Mouse (Mus musculus): ENCODE results near the gene Zbtb20.

Gene Zbtb20

DNA sequence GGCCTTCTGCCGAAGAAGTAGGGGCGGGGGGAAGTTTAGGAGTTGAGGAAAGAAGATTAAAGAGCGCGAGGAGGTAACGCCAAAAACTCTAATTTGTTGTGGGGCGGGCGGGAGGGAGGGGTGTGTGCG lies at the start of gene Zbtb20:
TSS of gene Zbtb20 (plus strand) at position 30 of the 129 bp plus-strand sequence.
- no peak for DNase-seq (ENCODE audit: low spot score in 2 of 2)

DNA sequence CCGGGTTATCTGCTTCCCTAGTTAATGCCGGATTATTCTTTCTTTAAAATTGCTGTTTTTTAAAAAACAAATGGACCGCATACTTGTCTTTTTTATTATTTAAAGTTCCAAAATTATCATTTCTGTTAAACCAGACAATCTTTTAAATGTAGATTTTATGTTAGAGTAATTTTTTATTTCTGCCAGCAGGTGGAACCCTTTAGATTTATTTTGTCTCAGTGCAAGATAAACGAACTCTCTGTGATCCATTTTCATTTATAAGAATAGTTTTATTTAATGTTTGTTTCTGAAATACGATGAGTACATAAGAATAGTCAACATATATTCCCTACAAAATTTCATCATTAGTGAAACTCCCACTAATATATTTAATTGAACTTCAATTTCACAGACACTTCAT lies 39.7 kb upstream of the Zbtb20 start:
- no peak for DNase-seq (ENCODE audit: low spot score in 2 of 2)

DNA sequence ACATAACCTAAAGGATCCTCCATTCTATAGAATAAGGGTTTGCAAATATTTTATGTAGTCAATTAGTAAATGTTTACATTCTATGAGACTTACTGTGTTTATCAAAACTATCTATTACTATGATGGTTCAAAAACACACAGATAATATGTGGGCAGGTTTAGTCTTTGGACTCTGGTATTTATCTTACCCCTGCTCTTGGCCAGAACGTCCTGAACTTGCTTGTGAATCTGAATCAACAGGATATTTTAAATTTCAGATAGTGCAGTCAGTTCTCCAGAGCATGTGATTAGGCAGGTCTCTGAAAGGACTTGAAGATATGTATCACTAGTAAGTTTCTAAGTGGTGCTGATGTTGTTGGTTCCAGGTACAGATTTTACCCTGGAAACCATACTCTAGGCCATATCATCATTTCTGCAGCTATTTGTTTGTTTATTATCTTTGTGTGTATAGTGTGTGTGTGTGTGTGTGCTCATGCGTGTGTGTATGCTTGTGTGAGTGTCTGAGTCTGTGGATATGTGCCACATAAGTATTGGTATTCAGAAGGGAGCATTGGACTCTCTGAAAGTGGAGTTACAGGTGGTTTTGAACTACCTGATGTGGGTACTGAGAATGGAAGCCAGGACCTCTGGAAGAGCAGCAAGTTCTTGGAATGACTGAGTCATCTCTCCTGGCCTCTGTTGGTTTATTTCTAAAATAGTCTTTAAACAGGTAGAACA lies 39.1 kb upstream of the Zbtb20 start:
- DNase-seq (ENCODE audit: low spot score in 2 of 2): no peak

DNA sequence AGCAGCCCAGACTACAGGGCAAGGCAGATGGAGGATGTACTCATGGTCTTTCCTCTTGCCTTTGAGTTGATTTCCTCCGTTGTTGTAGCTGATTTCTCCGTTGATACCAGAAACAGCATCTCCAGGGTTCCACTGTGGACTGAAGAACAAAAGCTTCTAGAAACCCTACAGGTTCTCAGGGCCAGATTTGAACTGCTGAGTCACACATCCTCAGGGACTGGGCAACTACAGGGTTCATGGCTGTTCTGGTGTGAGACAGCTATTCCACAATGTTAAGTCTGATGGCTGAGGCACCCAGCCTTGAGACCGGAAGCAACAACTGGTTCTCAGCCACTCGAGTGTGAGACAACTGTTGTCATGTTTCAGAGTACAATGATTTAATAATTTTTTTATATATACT lies 37.5 kb upstream of the Zbtb20 start:
- no peak for DNase-seq (ENCODE audit: low spot score in 2 of 2)

DNA sequence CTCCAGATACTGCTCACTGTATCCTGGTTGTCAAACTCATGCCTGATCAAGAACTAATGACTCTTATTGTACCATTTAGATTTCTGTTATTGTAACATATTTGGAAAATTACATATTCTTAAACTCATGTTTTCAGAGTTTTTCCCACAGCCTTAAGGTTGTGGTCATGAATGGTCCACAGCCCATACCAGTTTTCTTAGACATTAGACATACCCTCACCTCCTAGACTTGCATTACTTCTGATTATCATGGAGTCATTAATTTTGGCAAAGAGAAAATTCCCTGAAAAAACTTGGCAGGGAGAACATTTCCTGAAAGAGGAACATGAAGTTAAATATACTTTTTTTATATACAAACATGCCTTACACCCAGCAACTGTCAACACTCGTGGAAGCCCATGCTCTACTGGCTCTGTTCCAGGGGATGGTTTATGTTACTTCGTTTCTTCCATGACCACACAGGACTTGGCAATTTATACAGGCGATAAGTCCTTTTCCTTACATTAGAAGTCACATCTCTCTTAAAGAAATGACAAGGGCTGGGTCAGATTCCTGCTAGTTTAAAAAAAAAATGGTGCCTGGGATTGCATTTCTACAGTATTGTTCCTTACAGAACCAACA lies 18.0 kb upstream of the Zbtb20 start:
- no peak for DNase-seq (ENCODE audit: low spot score in 2 of 2)

DNA sequence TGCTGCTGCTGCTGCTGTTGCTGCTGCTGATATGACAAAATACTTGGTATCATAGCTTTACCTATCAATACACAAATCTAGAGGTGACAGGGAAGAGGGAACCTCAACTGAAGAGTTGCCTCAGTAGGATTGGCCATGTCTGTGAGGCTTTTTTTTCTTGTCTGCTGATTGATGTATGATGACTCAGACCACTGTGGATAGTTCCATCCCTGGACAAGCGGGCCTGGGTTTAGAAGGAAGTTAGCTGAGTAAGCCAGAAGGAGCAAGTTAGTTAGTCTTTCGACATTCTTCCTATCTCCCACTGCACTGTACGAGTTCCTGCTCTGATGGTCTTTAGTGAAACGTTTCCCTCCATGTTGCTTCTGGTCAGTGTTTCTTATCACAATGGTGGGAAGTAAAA lies 16.4 kb upstream of the Zbtb20 start:
- DNase-seq (ENCODE audit: low spot score in 2 of 2): no peak

DNA sequence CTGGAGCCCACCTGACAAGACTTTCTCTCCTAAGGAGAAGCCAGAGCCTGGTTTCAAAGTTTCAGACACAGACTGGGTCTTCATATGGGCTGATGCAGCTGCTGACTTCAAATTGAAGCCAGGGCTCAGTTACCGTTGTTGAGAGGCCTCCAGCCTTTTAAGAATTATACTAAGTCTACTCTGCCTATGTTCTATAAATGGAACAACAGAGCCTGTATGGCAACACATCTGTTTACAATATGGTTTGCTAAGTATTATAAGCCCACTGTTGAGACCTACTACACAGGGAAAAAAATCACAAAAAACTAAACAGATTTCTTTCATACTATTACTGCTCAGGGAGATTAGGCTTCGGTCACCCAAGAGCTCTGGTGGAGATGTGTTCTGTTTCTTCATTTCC lies 12.4 kb upstream of the Zbtb20 start:
- DNase-seq (ENCODE audit: low spot score in 2 of 2): no peak

DNA sequence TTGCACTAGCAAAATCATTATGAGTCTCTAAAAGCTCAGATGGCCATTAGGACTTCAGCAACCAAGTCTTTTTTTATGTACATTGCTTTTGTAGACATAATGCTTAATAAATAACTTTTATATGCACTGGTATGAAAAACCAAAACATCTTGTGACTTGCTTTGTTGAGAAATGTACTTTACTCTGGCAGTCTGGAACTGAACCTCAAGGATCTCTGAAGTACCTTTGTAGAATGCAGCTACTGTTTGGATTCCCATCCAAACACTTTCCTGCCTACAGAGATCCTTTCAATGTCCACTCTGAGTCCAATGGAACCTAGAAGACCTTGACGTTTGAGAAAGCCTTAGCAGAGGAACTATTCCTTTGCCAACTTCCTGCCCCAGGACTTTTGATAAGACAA lies 9.6 kb upstream of the Zbtb20 start:
- DNase-seq (ENCODE audit: low spot score in 2 of 2): no peak

DNA sequence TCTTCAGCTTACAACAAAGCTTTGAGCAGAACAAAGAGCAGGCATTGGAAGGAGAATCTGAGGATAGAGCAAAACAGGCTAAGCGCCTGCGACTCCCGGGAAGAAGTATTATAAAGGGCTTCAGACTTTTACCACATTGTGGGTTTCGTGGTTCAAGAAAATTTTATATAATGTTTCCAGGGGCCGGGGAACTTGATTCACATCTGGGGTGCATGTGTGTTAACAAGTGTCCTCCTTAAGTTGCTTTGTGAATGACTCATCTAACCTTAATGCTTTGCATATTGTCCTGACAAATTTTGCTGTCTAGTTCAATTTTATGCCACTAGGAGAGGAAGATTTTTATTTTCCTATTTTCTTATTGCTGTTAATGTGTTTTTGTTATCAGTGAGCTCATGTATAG lies 3.6 kb upstream of the Zbtb20 start:
- DNase-seq (ENCODE audit: low spot score in 2 of 2): no peak

DNA sequence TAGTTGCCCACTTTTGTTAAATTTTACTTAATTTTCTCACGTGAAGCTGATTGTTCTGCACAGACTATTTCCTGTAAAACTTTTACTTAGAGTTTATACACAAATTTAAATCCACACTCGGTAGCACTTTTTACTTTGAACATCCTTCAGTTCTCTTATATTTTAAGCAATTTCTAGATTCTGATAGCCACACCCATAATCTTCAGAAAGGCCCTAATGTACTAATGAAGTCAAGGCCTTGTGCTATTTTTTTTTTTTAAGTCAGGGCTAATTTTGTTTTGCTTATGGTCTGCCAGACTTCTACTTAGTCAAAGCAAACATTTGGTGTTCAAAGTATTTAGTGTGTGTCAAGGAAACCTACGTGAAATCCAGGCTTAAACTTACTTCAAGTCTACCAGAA lies 1.7 kb upstream of the Zbtb20 start:
- DNase-seq (ENCODE audit: low spot score in 2 of 2): no peak

DNA sequence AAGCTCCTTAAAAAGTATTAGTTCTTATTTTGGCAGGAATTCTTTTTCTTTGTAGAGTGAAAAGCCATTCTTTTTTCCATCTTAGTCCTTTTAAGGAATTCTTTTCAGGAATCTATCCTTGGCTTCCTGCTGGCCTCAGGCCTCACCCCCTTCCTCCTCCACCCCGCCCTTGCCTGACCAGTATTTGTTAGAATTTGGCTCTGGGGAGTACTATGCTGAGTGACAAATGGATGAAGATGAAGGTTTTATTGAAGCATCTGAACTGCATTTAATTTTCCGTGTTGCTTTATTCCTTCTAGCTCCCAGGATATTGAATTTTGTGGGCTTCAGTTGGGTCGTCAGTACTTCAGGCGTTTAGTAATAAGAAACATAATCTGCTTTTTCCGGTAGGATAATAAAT lies 1.2 kb upstream of the Zbtb20 start:
- DNase-seq (ENCODE audit: low spot score in 2 of 2): peak; percentile 36 to 37

DNA sequence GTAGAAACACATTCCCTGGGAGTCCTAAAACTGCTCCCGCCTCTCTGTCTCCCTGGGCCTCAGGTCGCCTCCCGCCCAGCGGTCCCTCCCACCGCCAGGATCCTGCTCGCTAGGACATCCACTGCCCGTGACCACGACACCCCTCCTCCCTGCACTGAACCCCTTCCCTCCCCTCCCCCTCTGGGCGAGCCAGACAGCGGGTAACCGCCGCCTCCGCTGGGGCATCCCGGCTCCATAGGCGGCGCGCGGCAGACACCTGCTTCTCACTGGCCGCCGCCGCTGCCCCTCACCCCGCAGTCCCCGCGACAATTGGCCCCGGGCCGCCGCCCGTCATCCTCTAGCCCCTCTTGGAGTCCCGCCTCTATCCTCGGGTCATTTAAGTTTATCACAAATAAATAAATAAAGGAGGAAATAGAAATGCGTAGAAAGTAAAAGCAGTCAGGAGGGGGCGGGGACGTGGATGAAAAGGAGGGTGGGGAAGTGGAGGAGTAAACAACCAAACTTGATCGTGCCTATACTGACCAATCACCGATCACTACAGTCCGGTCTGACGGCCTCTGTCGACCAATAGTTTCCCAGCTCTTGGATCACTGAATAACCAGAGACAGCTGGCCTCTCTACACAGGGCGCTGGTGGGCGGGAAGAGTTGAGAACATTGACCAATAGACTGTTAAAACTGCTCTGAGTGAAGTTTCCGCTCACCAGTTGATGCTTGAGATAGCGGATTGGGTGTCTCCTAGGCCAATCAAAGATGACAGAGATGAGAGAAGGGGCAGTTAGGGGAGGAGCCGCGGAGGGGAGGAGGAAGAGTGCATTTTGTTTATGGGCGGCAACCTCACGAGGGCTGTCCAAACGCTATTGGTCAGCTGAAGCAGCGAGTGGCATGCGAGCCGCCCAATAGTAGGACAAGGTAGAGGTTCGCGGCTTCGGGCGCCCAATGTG lies 500 bp upstream of the Zbtb20 start:
- DNase-seq (ENCODE audit: low spot score in 2 of 2): peak; percentile 99 to 100

DNA sequence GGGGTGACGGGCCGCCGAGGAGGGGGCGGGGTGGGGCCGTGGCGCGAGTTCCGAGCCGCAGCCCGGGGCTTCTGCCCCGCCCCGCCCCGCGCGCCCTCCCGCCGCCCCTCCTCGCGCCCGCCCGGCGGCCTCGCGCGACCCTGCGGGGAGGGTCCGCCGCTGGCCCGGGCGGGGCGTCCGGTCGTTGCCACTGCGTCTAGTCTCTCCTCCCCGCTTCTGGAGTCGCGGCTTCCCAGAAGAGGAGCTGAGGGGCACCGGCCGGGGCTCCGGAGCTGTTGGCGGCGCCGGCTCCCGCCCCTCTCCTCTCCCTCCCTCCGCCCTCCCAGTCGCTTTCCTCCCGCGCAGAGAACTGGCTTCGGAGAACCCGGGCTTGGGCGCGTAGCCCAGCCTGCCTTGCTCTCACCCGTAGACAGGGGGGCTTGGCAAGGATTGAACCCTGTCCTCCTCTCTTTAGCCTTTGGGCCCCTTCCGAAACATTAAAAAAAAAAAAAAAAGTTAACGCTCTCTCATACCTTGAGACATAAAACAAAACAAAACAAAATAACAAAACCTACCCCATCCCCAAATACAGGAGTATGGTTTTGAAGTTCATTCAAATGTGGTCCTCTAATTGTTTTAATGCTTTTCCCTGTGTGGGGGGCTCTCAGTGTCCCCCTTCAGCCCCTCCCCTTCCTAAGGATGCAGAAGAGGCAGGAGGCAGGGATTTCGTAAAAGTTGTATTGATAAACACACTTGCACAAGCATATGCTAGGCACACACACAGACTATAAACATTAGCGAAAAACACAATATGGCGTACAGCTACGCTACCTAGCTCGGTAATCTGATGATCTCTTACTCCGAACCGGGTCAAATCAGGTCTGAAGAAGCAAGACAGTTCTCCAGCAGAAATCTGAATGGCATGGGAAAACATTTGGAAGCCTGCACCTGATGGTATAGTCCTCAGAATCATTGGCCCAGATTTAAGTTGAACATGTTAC lies 630 bp downstream of the Zbtb20 start:
- DNase-seq (ENCODE audit: low spot score in 2 of 2): peak; percentile 79 to 80

DNA sequence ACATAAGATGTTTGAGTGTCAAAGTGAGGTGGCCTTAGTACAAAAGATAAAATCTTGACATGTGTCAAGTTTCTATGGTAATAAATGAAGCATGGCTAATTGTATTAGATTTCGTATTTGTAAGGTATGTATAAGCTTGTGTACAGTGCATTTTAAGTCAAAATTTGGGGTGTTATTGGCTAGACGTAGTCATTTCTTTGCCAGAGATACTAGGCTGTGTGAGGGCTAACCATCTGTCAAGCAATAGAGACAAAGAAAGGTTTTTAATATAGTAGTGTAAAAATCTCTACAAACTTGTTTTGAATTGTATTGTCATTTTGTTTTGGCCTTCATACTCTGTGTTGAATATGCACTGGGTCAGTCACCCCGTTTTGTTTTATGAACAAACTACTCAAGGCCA lies 4.4 kb downstream of the Zbtb20 start:
- DNase-seq (ENCODE audit: low spot score in 2 of 2): no peak

DNA sequence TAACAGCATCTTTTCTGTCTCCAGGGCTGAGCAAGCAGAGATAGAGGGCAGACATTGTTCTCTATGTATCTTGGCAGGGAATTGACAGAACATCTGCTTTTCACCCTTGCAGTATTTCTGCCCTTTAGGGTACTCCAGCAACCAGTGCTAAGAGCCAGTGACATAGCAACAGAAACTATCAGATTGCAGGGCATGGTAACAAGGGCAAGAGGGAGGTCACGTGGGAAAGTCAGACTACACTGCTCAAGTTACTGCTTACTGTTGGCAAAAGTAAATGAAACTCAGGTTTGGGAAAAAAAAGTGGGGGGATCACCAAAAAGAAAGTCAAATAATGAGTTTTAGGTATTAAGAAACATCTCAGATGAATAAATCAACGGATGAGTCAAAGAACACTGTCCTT lies 9.9 kb downstream of the Zbtb20 start:
- DNase-seq (ENCODE audit: low spot score in 2 of 2): no peak

DNA sequence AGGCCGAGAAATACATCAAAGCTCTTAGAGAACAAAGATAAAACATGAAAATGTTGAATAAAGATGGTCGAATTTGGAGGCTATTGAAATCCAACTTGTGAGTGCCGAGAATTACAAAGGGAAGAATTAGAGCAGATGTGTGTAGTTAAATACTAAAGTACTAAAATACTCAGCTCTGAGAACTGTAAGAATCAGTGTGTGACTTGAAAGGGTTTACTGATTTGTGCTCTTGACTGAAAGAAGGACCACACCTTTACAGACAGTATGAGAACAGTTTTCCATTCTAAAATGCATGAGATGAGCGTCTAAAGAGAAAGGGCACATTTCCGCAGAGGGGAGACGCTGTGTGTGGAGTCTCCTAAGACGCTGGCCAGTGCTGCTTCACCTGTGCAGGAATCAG lies 10.3 kb downstream of the Zbtb20 start:
- DNase-seq (ENCODE audit: low spot score in 2 of 2): no peak

DNA sequence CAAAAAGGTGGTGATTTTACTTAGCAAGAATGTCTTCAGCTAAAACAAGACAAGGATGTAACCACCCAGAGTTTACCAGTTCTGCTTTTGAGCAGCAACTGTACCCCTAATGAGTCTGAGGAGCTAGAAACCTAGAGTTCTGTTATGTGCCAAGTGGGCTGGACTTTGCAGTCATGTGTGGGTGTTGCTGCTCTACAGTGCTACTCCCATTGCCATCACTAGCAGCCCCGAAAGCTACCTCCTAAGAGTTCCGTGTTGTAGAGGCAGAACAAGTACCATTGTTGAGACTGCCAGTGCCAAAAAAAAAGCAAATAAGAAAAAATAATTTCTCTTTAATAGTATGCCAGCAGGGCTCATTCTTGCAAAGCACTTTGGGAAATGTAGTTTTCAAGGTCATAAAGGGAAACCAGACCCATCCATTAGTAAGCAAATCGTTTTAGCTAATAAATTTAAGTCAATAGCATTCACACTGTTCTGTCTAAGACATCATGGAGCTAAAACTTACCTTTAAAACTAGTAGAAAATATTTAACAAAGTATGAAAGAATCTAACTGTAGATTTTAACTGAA lies 21.5 kb downstream of the Zbtb20 start:
- no peak for DNase-seq (ENCODE audit: low spot score in 2 of 2)

DNA sequence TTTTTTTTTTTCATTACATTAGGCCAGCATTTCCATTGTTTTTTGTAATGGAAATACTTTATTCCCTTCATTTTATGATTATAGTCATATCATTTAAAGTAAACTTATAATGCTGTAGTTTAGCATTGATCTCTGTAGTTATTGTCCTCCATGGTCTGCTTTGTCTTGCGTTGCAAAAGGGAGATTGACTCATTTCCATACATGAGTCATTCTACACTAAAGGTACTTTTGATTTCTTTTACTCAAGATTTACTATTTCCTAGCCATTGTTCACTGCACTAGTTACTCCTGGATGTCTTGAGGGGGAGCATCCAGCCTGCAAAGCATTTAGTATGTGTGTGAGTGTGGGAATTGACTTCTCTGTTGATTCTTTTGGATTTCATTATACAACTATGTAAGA lies 24.6 kb downstream of the Zbtb20 start:
- DNase-seq (ENCODE audit: low spot score in 2 of 2): no peak

DNA sequence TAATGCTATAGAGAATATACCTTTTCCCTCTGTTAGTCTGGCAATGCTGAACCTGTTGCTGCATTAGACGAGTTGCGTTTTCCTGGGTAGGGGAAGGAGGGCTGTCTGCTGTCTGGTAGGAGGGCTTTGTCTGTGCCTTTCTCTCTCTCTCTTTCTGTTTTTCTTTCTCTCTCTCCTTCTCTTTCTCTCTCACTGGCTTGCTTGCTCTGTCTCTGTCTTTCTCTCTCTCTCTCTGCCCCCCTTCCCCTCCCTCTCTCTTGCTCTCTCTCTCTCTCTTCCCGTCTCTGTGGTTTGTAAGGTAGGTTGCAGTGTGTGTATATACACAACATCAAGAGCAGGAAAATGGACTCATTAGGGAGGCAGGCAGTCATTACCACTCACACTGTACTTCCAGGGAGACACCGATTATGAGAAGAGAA lies 31.6 kb downstream of the Zbtb20 start:
- DNase-seq (ENCODE audit: low spot score in 2 of 2): no peak

DNA sequence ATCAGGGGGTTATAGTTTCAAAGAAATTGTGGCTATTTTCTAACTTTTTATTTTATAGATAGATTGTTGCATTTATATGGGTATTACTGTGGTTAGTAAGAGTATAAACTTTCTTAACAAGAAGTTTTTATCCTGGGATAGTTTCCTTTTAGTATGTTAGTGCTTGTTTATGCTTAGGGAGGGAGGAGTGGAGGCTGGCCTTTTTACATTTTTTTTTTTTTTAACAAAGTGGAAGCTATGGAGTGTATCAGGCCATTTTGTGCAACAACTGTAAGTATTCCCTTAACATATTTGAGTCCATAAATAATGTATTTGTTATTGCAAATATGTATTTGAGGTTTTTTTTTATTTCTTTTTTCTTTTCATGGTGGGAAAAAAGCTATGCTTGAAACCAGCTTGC lies 32.7 kb downstream of the Zbtb20 start:
- no peak for DNase-seq (ENCODE audit: low spot score in 2 of 2)

DNA sequence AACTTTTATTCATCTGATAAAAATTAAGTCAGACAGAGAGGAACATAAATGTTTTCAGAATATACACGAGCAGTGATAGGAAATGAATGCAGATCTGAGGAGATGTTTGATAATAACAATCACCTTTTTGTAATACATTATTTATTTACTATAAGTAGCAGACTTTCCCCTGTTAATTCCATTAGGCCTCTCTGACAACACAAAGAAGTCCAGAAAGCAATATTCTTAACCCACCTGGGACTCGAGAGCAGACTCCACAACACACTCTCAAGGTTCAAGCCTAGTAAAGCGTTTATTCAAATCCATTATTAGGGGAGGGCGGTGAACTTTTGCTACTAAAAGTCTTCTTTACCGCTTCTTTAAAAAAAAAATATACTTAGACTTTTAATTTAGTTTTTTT lies 33.2 kb downstream of the Zbtb20 start:
- DNase-seq (ENCODE audit: low spot score in 2 of 2): no peak

DNA sequence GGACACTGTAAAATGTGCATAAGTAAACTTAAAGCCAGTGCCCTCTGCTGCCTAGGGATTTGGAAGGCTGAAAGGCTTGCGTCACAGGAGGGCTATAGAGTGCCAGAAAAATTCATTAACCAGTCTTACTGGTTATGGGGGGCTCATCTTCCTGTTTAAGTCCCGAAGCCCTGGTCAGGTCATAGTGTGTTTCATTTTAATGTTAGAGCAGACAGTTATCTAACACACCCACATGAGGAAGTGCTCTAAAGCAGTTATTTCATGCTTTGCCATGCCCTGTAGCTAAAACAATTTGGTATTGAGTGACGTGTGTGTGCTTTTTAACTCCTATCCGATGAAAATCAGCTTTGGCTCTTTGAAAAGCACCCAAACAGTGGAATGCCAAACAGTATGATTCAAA lies 34.3 kb downstream of the Zbtb20 start:
- no peak for DNase-seq (ENCODE audit: low spot score in 2 of 2)
